Mouse (Mus musculus): ENCODE data around the gene Magi2. TPM values are rescaled to one million over a fixed set of nuclear protein-coding genes. Genes with fewer than 3 reads are reported as not detected.

Magi2 gene
- polyA plus RNA-seq, 1 experiment, result 0.60 TPM

GRCm38 (mm10) chr5:20363216-20363615 lies 1136.4 kb downstream of the Magi2 start:
- H3K27me3 ChIP-seq (ENCODE audit: control insufficient read depth, insufficient read depth, low read length), result no peaks in the 10 kb centered on the region
- WGBS, result 74% methylated on average over 5 of the region's 5 CpGs
- no peaks in the 10 kb centered on the region for H3K4me1 ChIP-seq (ENCODE audit: control insufficient read depth, insufficient read depth, insufficient read length, low read length)
- H3K27ac ChIP-seq (ENCODE audit: insufficient read depth, low read depth, low read length), result no peak overlapping the region
- H3K36me3 ChIP-seq (ENCODE audit: control insufficient read depth, insufficient read depth, low read length), result no peaks in the 10 kb centered on the region
- no peak overlapping the region for H3K4me3 ChIP-seq (ENCODE audit: low read depth, low read length)
- TF ChIP-seq POLR2A (IDR thresholded peaks at IDR 0.05; ENCODE audit: low read depth, low read length), result no peak
- no peak for TF ChIP-seq CTCF (IDR thresholded peaks at IDR 0.05; ENCODE audit: extremely low read depth, insufficient read length, insufficient replicate concordance, low read depth, low read length)

- WGBS, result 74% methylated on average over 1 of the region's 1 CpGs
Measured at GRCm38 (mm10) chr5:20373586-20373985, 1146.8 kb downstream of the Magi2 start.

GRCm38 (mm10) chr5:20378071-20378800 lies 1151.4 kb downstream of the Magi2 start:
- H3K4me1 ChIP-seq (ENCODE audit: control insufficient read depth, insufficient read depth, insufficient read length, low read length), result no peaks in the 10 kb centered on the region
- no peak overlapping the region for H3K4me3 ChIP-seq (ENCODE audit: low read depth, low read length)
- TF ChIP-seq POLR2A (IDR thresholded peaks at IDR 0.05; ENCODE audit: low read depth, low read length) (no peak), CTCF (IDR thresholded peaks at IDR 0.05; ENCODE audit: extremely low read depth, insufficient read length, insufficient replicate concordance, low read depth, low read length) (no peak)
- H3K27me3 ChIP-seq (ENCODE audit: control insufficient read depth, insufficient read depth, low read length), result no peaks in the 10 kb centered on the region
- H3K27ac ChIP-seq (ENCODE audit: insufficient read depth, low read depth, low read length), result no peak overlapping the region
- H3K36me3 ChIP-seq (ENCODE audit: control insufficient read depth, insufficient read depth, low read length), result no peaks in the 10 kb centered on the region
- WGBS, result 81% methylated on average over 11 of the region's 11 CpGs

More at GRCm38 (mm10) chr5:20373586-20373985, 1146.8 kb downstream of the Magi2 start:
- Histone ChIP-seq H3K36me3 (ENCODE audit: control insufficient read depth, insufficient read depth, low read length) (no peaks in the 10 kb centered on the region), H3K27ac (ENCODE audit: insufficient read depth, low read depth, low read length) (no peak overlapping the region), H3K4me1 (ENCODE audit: control insufficient read depth, insufficient read depth, insufficient read length, low read length) (no peaks in the 10 kb centered on the region), H3K4me3 (ENCODE audit: low read depth, low read length) (no peak overlapping the region), H3K27me3 (ENCODE audit: control insufficient read depth, insufficient read depth, low read length) (no peaks in the 10 kb centered on the region)
- TF ChIP-seq POLR2A (IDR thresholded peaks at IDR 0.05; ENCODE audit: low read depth, low read length) (no peak), CTCF (IDR thresholded peaks at IDR 0.05; ENCODE audit: extremely low read depth, insufficient read length, insufficient replicate concordance, low read depth, low read length) (no peak)

- H3K27ac ChIP-seq (ENCODE audit: insufficient read depth, low read depth, low read length), result no peak overlapping the region
- H3K4me1 ChIP-seq (ENCODE audit: control insufficient read depth, insufficient read depth, insufficient read length, low read length), result no peaks in the 10 kb centered on the region
- WGBS, result 83% methylated on average over 5 of the region's 5 CpGs
- no peaks in the 10 kb centered on the region for H3K27me3 ChIP-seq (ENCODE audit: control insufficient read depth, insufficient read depth, low read length)
- H3K4me3 ChIP-seq (ENCODE audit: low read depth, low read length), result no peak overlapping the region
- no peaks in the 10 kb centered on the region for H3K36me3 ChIP-seq (ENCODE audit: control insufficient read depth, insufficient read depth, low read length)
- TF ChIP-seq POLR2A (IDR thresholded peaks at IDR 0.05; ENCODE audit: low read depth, low read length) (no peak), CTCF (IDR thresholded peaks at IDR 0.05; ENCODE audit: extremely low read depth, insufficient read length, insufficient replicate concordance, low read depth, low read length) (no peak)
Measured at GRCm38 (mm10) chr5:20404533-20404932, 1177.7 kb downstream of the Magi2 start.

- H3K27me3 ChIP-seq (ENCODE audit: control insufficient read depth, insufficient read depth, low read length), result no peaks in the 10 kb centered on the region
- TF ChIP-seq CTCF (IDR thresholded peaks at IDR 0.05; ENCODE audit: extremely low read depth, insufficient read length, insufficient replicate concordance, low read depth, low read length) (no peak), POLR2A (IDR thresholded peaks at IDR 0.05; ENCODE audit: low read depth, low read length) (no peak)
- H3K27ac ChIP-seq (ENCODE audit: insufficient read depth, low read depth, low read length), result no peak overlapping the region
- H3K4me3 ChIP-seq (ENCODE audit: low read depth, low read length), result no peak overlapping the region
- WGBS, result 88% methylated on average over 4 of the region's 4 CpGs
- H3K36me3 ChIP-seq (ENCODE audit: control insufficient read depth, insufficient read depth, low read length), result no peaks in the 10 kb centered on the region
- no peaks in the 10 kb centered on the region for H3K4me1 ChIP-seq (ENCODE audit: control insufficient read depth, insufficient read depth, insufficient read length, low read length)
Measured at GRCm38 (mm10) chr5:20406626-20407025, 1179.8 kb downstream of the Magi2 start.

GRCm38 (mm10) chr5:20415320-20415719 lies 1188.5 kb downstream of the Magi2 start:
- TF ChIP-seq CTCF (IDR thresholded peaks at IDR 0.05; ENCODE audit: extremely low read depth, insufficient read length, insufficient replicate concordance, low read depth, low read length) (no peak), POLR2A (IDR thresholded peaks at IDR 0.05; ENCODE audit: low read depth, low read length) (no peak)

GRCm38 (mm10) chr5:20417348-20417747 lies 1190.5 kb downstream of the Magi2 start:
- no peaks in the 10 kb centered on the region for H3K4me1 ChIP-seq (ENCODE audit: control insufficient read depth, insufficient read depth, insufficient read length, low read length)
- no peak for TF ChIP-seq CTCF (IDR thresholded peaks at IDR 0.05; ENCODE audit: extremely low read depth, insufficient read length, insufficient replicate concordance, low read depth, low read length)
- no peak for TF ChIP-seq POLR2A (IDR thresholded peaks at IDR 0.05; ENCODE audit: low read depth, low read length)
- no peak overlapping the region for H3K27ac ChIP-seq (ENCODE audit: insufficient read depth, low read depth, low read length)
- no peak overlapping the region for H3K4me3 ChIP-seq (ENCODE audit: low read depth, low read length)
- no peaks in the 10 kb centered on the region for H3K36me3 ChIP-seq (ENCODE audit: control insufficient read depth, insufficient read depth, low read length)
- H3K27me3 ChIP-seq (ENCODE audit: control insufficient read depth, insufficient read depth, low read length), result no peaks in the 10 kb centered on the region

More at GRCm38 (mm10) chr5:20415320-20415719, 1188.5 kb downstream of the Magi2 start:
- Histone ChIP-seq H3K4me3 (ENCODE audit: low read depth, low read length) (no peak overlapping the region), H3K36me3 (ENCODE audit: control insufficient read depth, insufficient read depth, low read length) (no peaks in the 10 kb centered on the region), H3K27me3 (ENCODE audit: control insufficient read depth, insufficient read depth, low read length) (no peaks in the 10 kb centered on the region), H3K27ac (ENCODE audit: insufficient read depth, low read depth, low read length) (no peak overlapping the region), H3K4me1 (ENCODE audit: control insufficient read depth, insufficient read depth, insufficient read length, low read length) (no peaks in the 10 kb centered on the region)
